Mouse (Mus musculus): ENCODE measurements around the gene Srgap2.

Srgap2 gene

GRCm38 (mm10) chr1:131417821-131418660 is 109.1 kb downstream of the Srgap2 start:
- DNase-seq (ENCODE audit: low spot score): no peak

DNA sequence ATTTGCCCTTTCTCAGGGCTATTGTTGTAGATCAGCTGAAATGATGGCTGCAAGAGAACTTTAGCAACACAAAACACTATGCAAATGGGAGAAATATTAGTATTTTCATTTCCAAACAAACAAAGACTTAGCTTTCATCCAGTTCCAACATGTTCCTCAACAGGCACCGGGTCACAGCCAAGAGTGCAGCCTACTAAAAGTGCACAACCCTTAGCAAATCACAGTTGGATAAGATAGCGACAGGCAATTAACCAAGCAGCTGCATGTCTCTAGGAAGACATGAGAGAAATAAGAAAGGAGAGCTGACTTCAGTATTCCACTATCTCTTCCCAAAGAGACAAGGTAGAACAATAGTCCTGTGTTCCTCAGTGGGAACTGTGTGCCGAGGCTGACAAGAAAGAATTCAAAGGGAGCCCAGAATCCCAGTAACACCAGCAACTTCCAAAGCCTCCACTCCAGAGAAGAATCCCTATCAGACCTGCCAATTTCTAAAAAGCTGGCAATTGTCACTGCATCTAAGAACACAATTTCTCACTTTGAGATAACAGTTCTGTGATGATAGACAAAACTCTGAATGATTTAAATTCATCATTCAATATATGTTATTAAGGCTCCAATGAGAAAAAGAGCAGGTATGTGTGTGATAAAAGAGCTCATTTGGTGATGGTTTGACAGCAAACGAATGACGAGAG is 109.9 kb downstream of the Srgap2 start:
- no peak for DNase-seq (ENCODE audit: low spot score)

DNA sequence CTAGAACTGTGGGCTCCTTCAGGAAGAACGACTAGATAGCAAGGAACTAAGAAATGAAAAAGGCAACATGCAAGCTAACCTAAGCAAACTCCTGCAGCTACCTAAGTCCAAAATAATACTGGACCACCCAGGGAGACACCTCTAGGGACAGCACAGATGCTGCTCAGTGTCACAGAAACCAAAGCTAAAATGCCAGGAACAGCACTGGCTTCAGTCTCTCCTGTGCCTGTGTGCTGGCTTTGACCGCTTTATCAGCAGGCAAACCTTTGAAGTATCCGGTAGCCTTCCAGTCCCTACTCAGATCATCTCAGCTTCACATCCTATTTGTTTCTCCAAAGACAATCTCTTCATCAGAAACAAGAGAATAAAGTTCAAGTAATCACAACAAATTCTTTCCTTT is 123.6 kb downstream of the Srgap2 start:
- no peak for DNase-seq (ENCODE audit: low spot score)

- no peak for DNase-seq (ENCODE audit: low spot score)
These were observed 126.3 kb downstream of the Srgap2 start for GRCm38 (mm10) chr1:131400844-131401243.

DNA sequence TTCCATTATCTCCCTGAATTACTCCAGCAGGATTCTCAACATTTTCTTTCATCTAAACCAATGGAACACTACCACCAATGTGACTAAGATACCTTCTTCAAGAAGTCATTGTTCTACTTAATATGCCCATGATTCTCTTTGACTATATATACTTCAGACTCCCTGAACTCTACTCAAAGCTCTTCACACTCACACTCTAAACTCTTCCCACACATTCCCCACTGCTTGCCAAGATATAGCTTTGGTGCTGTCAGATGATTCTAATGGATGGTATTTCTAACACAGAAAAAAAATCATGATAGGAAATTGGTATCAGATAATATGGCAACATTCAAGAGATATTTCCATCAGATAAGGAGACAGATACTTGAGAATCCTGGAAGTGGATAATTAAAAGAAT is 129.0 kb downstream of the Srgap2 start:
- DNase-seq (ENCODE audit: low spot score): no peak

DNA sequence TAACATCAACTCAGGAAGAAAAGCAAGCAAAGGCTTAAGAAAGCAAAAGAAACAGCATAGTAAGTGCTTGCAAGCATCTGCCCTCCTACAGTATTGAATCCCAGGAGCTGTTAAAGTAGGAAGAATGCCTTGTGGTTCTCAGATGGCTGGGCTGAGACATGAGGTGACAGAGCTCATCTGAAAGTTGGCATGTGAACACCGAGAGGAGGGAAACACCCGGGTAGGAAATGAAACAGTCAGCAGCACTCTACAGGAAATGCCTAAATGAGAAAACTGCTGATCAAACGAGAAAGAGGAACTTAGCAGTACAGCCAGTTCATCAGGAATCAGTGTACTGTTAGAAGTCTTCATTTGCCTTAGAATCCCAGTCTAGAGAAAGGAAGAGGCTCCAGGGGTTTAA is 142.7 kb downstream of the Srgap2 start:
- DNase-seq (ENCODE audit: low spot score): no peak

DNA sequence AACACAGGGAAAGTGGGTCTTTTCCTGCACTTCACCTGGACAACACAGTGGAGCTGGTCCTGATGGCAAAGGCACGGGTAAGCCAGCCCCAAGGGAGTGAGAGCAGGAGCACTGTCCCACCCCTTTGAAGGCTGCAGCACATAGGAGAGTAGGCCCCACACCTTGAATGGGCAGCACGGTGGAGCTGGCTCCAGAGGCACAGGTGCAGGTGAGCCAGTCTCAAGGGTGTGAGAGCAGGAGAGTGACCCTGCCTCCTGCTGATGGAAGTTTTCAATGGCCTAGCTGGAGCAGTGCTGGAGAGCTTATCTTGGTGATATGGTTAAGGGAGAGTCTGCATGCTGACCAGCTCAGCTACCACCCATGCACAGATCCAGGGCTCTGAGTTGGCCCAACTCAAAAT is 145.0 kb downstream of the Srgap2 start:
- no peak for DNase-seq (ENCODE audit: low spot score)

DNA sequence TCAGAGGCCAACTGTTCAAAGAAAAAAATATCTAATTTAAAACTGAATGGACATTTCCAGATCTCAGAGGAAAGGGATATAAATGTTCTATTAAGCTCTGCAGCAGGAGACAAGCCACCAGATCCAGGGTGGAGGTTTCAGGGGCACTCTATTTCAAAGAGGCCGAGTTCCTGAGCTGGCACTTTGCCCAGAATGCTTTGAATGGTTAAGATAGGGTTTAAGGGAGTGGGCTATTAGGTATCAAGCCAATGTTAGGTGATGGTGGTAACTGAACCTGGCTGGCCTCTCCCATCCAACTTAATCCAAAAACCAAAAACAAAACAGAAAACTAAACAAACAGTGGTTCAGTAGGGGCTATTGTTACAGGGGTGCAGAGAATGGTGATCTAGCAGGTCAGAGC is 146.9 kb downstream of the Srgap2 start:
- DNase-seq (ENCODE audit: low spot score): no peak

DNA sequence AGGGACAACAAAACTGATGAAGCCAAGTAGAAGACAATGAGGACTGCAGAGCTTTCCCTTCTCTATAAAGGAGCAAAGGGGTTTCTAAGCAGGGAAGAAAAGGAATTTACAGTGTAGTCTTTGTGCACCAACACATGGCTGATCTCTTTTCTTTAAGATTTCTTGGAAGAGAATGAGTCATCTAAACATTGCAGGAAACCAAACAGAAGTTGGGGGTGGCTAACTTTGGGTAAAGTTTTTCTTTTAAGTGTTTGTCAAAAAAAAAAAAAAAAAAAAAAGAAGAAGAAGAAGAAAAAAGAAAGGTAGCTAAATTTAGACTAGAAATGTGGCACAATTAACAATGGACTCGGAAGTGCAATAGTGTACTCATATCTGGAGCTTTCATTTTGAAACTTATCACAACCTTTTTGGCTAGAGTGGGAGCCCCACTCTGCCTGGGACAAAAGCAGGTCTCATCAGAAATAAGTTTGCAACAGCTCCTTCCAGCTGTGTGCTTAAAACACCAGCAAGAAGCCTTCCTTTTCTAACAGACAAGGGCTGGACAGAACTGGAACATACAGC is 148.2 kb downstream of the Srgap2 start:
- DNase-seq (ENCODE audit: low spot score): no peak

- no peak for DNase-seq (ENCODE audit: low spot score)
These were observed 148.9 kb downstream of the Srgap2 start for GRCm38 (mm10) chr1:131378081-131378913.

- DNase-seq (ENCODE audit: low spot score): no peak
These were observed 161.3 kb downstream of the Srgap2 start for GRCm38 (mm10) chr1:131365832-131366231.

GRCm38 (mm10) chr1:131364432-131364831 is 162.7 kb downstream of the Srgap2 start:
- DNase-seq (ENCODE audit: low spot score): no peak

DNA sequence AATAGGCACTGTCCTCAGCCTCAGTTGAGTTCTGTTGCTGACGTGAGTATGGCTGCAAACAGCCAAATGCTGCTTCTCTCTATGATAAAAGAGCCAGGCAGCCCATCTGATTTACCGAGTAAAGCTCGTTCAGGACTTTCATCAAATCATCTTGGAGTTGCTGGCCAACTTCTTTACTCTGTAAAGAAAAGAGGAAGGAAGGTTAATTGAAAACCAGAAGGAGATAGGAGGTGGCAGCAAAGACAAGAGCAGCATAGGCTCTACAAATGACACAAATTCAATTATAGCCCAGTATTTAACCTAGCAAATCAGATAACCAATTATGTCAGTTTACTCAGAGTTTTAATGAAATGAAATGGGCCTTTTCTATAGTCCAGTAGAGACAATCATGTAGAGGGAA is 163.3 kb downstream of the Srgap2 start:
- no peak for DNase-seq (ENCODE audit: low spot score)

- DNase-seq (ENCODE audit: low spot score): no peak
These were observed 165.1 kb downstream of the Srgap2 start for GRCm38 (mm10) chr1:131362089-131362488.

- no peak for DNase-seq (ENCODE audit: low spot score)
These were observed 166.4 kb downstream of the Srgap2 start for GRCm38 (mm10) chr1:131360800-131361199.

DNA sequence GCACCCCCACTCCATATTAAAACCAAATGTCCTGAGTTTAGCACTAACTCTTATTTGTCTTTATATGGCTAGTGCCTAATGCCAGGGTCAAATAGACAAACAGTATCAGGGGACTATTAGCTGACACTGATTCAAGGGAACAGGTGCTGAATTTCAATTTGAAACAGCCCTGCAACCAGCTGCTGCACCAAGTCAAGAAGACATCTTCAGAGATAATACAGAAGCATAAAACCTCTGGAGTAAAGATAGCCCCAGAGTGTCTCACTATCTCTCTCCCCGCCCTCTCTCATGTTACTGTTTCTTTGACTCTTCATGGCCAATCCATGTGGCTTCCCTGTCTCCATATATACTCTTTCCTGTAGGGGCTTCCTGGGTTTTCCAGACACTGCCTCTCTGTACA is 167.5 kb downstream of the Srgap2 start:
- no peak for DNase-seq (ENCODE audit: low spot score)

- DNase-seq (ENCODE audit: low spot score): no peak
These were observed 169.9 kb downstream of the Srgap2 start for GRCm38 (mm10) chr1:131357213-131357612.

DNA sequence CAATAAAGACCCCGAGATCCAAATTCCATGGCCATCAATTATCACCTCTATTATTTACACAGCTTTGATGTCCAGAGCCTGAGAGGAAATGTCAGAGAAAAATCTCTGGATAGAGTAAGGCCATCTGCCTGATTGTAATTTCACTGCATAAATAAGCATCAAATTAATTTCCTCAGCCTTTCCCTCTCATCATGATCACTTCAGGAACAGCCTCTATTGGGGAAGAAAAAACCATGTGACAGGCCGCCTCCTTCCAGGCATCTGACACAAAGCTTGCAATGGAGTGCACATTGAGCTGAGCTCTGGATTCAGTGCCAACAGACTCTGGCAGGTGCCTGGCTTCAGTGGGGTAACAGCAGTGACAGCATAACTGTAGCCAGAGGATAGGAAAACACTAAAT is 175.7 kb downstream of the Srgap2 start:
- no peak for DNase-seq (ENCODE audit: low spot score)

DNA sequence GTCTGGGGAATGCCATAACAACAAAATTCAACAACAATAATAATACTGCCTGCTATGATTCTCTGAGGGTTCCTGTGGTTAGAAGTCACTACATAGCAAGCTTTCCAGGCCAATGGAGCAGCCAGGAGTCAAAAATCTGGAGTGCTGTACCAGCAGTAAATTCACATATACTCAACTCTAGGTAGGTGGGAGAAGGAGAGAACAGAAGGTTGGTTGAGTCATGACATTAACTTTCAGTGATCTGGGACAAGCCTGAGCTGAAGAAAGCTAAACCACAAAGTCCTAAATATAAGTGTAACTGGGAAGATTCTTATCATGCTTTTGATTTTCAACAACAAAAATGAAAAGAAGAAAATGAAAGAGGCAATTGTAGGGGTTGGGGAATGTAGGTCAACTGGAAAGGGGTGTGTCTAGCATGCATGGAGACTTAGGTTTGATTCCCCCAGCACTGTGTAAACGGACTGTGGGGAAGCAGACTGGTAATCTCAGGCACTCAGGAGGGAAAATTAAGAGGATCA is 177.1 kb downstream of the Srgap2 start:
- DNase-seq (ENCODE audit: low spot score): no peak

DNA sequence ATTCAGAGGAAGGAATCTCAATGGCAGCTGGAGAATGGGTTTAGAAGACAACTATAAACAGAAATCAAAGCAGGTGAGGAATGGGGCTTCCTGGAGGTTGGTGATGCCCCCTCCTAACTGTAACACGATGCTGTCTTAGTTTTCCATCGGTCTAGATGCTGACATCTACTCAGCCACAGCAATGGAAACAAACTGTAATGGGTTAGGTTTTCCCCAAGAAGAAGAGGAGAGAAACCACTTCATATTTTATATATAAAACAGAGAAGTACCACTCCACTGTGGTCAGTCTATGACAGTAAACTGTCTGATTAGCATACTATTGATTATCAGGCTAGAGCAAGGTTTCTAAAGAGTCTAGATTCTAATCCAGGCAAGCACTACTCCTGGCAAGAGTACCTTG is 179.4 kb downstream of the Srgap2 start:
- DNase-seq (ENCODE audit: low spot score): no peak

GRCm38 (mm10) chr1:131346916-131347555 is 180.1 kb downstream of the Srgap2 start:
- no peak for DNase-seq (ENCODE audit: low spot score)
